Mouse (Mus musculus) embryonic facial prominence, embryonic 13.5 days (tissue): Measurements from ENCODE around the gene Irx3. TPM values are rescaled to one million over a fixed set of nuclear protein-coding genes. Genes with fewer than 3 reads are reported as not detected.

Experiments
- ATAC-seq: fragments of 200-750 bp; cut with Nextera tagmentation; 2 replicates; pipeline ENCODE4 v1.8.0; 2017; ENCODE audit warnings: low read depth; ENCODE audit not compliant: insufficient number of reproducible peaks, insufficient read depth, low FRiP score, low TSS enrichment
- H3K27ac ChIP-seq: fragments of 300-500 bp; sonication (generic); 2 replicates; pipeline ENCODE4 v1.5.1; 2015; ENCODE audit warnings: moderate library complexity, mild to moderate bottlenecking, inconsistent platforms
- H3K27me3 ChIP-seq: fragments of 300-500 bp; sonication (generic); 2 replicates; pipeline ENCODE4 v1.6.1; 2015; ENCODE audit warnings: mild to moderate bottlenecking, inconsistent platforms
- H3K36me3 ChIP-seq: fragments of 300-500 bp; sonication (generic); 2 replicates; pipeline ENCODE4 v1.6.1; 2015; ENCODE audit warnings: mild to moderate bottlenecking, inconsistent platforms
- H3K4me1 ChIP-seq: fragments of 300-500 bp; sonication (generic); 2 replicates; pipeline ENCODE4 v1.6.1; 2015; ENCODE audit warnings: inconsistent platforms
- H3K4me2 ChIP-seq: fragments of 300-500 bp; sonication (generic); 2 replicates; pipeline ENCODE4 v1.6.1; 2015; ENCODE audit warnings: moderate library complexity, mild to moderate bottlenecking, inconsistent platforms
- H3K4me3 ChIP-seq: fragments of 300-500 bp; sonication (generic); 2 replicates; pipeline ENCODE4 v1.5.1; 2015; ENCODE audit warnings: mild to moderate bottlenecking, inconsistent platforms
- H3K9ac ChIP-seq: fragments of 300-500 bp; sonication (generic); 2 replicates; pipeline ENCODE4 v1.6.1; 2015; ENCODE audit warnings: mild to moderate bottlenecking, inconsistent platforms
- H3K9me3 ChIP-seq: fragments of 300-500 bp; sonication (generic); 2 replicates; pipeline ENCODE4 v1.6.1; 2016; ENCODE audit warnings: inconsistent platforms
- WGBS: fragments of 180-500 bp; shearing (Covaris S2); methylation state at CpG from one replicate; pipeline ENCODE4 v1.1.7; 2015; ENCODE audit warnings: mixed read lengths; 5-methylcytosine and 5-hydroxymethylcytosine counted together
- polyA plus RNA-seq: library from polyadenylated mRNA; unstranded; fragments of >200 nt; fragmentation: Nextera tagmentation; extraction: Ambion mirVana; gene quantifications from 2 replicates; pipeline ENCODE4 v1.2.1, GENCODE M21; 2015

Irx3 gene
- polyA plus RNA-seq, 1 experiment from 2014 or later: 32.6 TPM

DNA sequence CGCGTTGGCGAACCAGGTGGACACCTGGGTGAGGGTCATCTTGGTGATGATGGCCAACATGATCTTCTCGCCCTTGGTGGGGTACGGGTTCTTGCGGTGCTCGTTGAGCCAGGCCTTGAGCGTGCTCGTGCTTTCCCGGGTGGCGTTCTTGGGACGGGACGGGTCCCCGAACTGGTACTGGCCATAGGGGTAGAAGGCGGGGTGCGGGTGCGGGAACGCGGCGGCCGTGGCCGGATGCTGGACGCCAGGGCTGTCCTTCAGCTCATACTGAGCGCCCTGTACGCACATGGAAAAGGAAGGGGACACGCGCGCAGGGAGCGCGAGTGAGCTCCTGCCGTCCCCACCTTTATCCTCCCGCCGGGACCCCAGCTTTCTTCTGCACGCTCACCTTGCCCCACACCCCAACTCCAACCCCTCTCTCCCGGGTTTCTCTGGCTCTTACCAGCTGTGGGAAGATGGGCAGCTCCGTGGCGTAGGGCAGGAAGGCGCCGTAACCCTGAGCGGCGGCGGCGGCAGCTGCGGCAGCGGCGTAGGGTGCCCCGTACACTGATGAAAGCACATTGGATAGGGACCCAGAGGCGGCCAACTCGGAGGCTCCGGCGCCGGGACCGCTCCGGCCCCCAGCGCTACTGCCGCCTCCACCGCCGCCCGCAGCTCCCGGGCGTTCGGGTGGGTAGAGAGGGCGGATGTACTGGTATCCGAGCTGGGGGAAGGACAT is 1.2 kb downstream of the Irx3 start:
- no peaks in the 10 kb centered on the region for H3K36me3 ChIP-seq
- H3K27me3 ChIP-seq: peaks cover 85% of the 10 kb centered on the region
- H3K4me3 ChIP-seq: peak overlapping the region; percentile 73
- WGBS: under 1% methylated on average over 63 of the region's 64 CpGs
- ATAC-seq: no peak
- H3K4me2 ChIP-seq: peak overlapping the region; percentile 84
- no peaks in the 10 kb centered on the region for H3K9me3 ChIP-seq
- peak overlapping the region; percentile 97 for H3K27ac ChIP-seq
- H3K4me1 ChIP-seq: peaks cover 72% of the 10 kb centered on the region
- H3K9ac ChIP-seq: peak overlapping the region; percentile 88

- H3K9me3 ChIP-seq: no peaks in the 10 kb centered on the region
- H3K27ac ChIP-seq: peak overlapping the region; percentile 97
- ATAC-seq: no peak
- H3K4me2 ChIP-seq: peak overlapping the region; percentile 84
- peaks cover 84% of the 10 kb centered on the region for H3K27me3 ChIP-seq
- no peaks in the 10 kb centered on the region for H3K36me3 ChIP-seq
- H3K4me1 ChIP-seq: peaks cover 65% of the 10 kb centered on the region
- H3K4me3 ChIP-seq: peak overlapping the region; percentile 73
- WGBS: under 1% methylated on average over 89 of the region's 89 CpGs
- peak overlapping the region; percentile 88 for H3K9ac ChIP-seq
Measured at GRCm38 (mm10) chr8:91799681-91800522, 2.0 kb downstream of the Irx3 start.

GRCm38 (mm10) chr8:91799016-91799581 is 2.8 kb downstream of the Irx3 start:
- Histone ChIP-seq H3K4me2 (peak overlapping the region; percentile 84), H3K9me3 (no peaks in the 10 kb centered on the region), H3K4me1 (peaks cover 58% of the 10 kb centered on the region), H3K4me3 (peak overlapping the region; percentile 73), H3K27me3 (peaks cover 85% of the 10 kb centered on the region), H3K36me3 (no peaks in the 10 kb centered on the region), H3K27ac (peak overlapping the region; percentile 97), H3K9ac (peak overlapping the region; percentile 88)
- no peak for ATAC-seq
- 19% methylated on average over 16 of the region's 16 CpGs for WGBS

- peak overlapping the region; percentile 59 for H3K9ac ChIP-seq
- ATAC-seq: no peak
- peak overlapping the region; percentile 84 for H3K4me2 ChIP-seq
- peaks cover 54% of the 10 kb centered on the region for H3K4me1 ChIP-seq
- no peaks in the 10 kb centered on the region for H3K36me3 ChIP-seq
- no peaks in the 10 kb centered on the region for H3K9me3 ChIP-seq
- no peak overlapping the region for H3K27ac ChIP-seq
- H3K4me3 ChIP-seq: peak overlapping the region; percentile 73
- under 1% methylated on average over 35 of the region's 35 CpGs for WGBS
- H3K27me3 ChIP-seq: peaks cover 78% of the 10 kb centered on the region
Measured at GRCm38 (mm10) chr8:91797626-91798271, 4.1 kb downstream of the Irx3 start.

DNA sequence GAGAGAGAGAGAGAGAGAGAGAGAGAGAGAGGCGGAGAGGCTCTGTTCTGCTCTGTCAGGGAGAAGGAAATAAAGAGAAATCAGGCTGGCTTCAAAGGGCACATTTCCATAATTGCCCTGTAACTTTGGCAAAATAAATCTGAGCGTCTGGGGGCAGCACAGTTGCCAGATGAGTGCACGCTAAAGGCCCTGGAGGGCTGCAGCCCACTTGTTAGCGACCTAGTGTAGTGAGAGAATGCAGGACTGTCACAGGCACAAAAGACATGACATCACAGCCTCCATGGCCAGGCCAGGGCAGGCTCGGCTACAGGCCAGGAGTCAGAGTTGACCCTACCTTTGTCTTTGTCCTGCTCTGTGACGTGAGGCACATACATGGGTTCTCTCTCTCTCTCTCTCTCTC is 8.0 kb downstream of the Irx3 start:
- H3K27ac ChIP-seq: no peak overlapping the region
- no peak for ATAC-seq
- no peak overlapping the region for H3K4me2 ChIP-seq
- no peaks in the 10 kb centered on the region for H3K36me3 ChIP-seq
- H3K4me3 ChIP-seq: no peak overlapping the region
- WGBS: 21% methylated on average over 6 of the region's 6 CpGs
- no peak overlapping the region for H3K9ac ChIP-seq
- no peaks in the 10 kb centered on the region for H3K9me3 ChIP-seq
- peaks cover 48% of the 10 kb centered on the region for H3K27me3 ChIP-seq
- peaks cover 24% of the 10 kb centered on the region for H3K4me1 ChIP-seq

DNA sequence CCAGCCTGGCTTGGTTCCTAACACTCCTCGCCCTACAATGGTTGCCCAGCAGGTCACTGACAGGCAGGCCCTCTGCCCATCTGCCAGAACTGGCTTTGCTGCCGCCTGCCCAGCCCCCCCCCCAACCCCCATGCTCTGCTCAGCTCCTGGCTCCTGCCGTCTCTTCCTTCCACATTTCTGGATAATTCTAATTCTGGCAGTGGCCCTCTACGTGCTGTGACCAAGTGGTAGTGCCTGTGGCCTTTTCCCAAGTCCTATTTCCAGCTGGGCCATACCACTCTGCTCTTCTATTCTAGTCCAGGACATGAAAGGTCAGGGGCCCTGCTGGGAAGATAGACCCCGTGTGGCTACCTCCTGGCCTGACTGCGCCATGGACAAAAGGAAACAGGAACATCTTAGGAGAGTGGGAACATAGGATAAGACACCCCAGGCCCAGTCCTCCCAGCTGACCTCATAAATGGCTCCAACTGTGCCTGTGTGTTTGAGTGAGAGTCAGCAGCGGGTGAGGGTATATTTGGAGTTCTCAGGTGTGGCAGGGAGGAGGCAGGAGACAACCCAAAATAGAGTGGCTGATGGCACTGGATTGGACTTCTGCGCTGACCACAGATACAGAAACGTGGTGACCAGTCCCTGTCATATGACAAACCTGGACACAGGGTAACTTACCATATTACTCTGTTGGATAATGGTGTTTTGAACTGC is 14.5 kb downstream of the Irx3 start:
- H3K9me3 ChIP-seq: no peaks in the 10 kb centered on the region
- no peak overlapping the region for H3K4me2 ChIP-seq
- WGBS: 79% methylated on average over 9 of the region's 9 CpGs
- H3K4me1 ChIP-seq: no peaks in the 10 kb centered on the region
- no peaks in the 10 kb centered on the region for H3K36me3 ChIP-seq
- H3K27ac ChIP-seq: no peak overlapping the region
- ATAC-seq: no peak
- no peak overlapping the region for H3K4me3 ChIP-seq
- no peak overlapping the region for H3K9ac ChIP-seq
- H3K27me3 ChIP-seq: no peaks in the 10 kb centered on the region

DNA sequence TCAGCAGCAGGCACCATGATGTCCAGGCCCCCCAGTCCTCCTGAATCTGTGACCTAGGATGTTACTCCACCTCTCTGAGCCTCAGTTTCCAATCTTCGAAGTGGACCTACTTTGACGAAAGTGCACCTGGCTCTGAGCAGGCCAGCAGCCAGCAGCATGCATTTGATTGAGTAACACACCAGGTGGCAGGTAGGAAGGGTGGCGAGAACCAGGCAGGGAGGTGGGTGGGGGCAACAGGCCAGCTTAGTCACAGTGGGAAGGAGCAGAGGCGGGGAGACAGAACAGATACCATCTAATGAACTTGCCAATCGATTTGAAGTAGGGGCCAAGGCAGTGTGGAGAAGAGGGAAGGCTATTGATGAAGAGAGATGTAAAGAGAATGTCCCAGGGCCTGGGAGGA is 18.9 kb downstream of the Irx3 start:
- WGBS: 79% methylated on average over 5 of the region's 5 CpGs
- no peak for ATAC-seq
- H3K4me3 ChIP-seq: no peak overlapping the region
- H3K4me1 ChIP-seq: peaks cover 4% of the 10 kb centered on the region; the same call in 1 of the 2 replicates
- H3K9me3 ChIP-seq: no peaks in the 10 kb centered on the region
- H3K4me2 ChIP-seq: no peak overlapping the region
- H3K9ac ChIP-seq: no peak overlapping the region
- no peaks in the 10 kb centered on the region for H3K27me3 ChIP-seq
- H3K36me3 ChIP-seq: no peaks in the 10 kb centered on the region
- no peak overlapping the region for H3K27ac ChIP-seq

DNA sequence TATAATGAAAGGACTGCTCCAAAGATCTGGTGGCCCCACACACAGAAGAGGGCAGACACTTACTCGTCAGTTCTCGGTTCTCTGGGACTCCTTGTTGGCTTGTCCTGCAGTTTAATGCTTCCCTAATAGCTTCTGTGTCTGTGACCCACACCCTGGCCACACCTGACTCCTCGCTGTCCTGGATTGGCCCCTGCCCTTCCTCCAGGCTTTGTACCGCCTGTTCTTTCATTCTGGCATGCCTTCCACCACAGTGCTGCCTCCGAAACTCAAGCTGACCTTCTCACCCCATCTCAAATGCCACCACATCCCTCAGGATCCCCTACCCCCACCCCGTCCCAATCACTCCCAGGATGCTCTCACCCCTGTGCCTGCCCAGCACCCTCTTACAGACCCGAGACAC is 19.7 kb downstream of the Irx3 start:
- no peak for ATAC-seq
- no peaks in the 10 kb centered on the region for H3K27me3 ChIP-seq

GRCm38 (mm10) chr8:91780648-91781047 is 21.2 kb downstream of the Irx3 start:
- no peak overlapping the region for H3K27ac ChIP-seq
- no peak overlapping the region for H3K4me2 ChIP-seq
- peaks cover 24% of the 10 kb centered on the region for H3K4me1 ChIP-seq
- H3K27me3 ChIP-seq: peaks cover 2% of the 10 kb centered on the region; the same call in 1 of the 2 replicates
- H3K36me3 ChIP-seq: no peaks in the 10 kb centered on the region
- no peak for ATAC-seq
- WGBS: 68% methylated on average over 3 of the region's 3 CpGs
- H3K9me3 ChIP-seq: no peaks in the 10 kb centered on the region
- no peak overlapping the region for H3K4me3 ChIP-seq
- no peak overlapping the region for H3K9ac ChIP-seq

More for the DNA sequence above, 19.7 kb downstream of the Irx3 start:
- Histone ChIP-seq H3K9me3 (no peaks in the 10 kb centered on the region), H3K4me3 (no peak overlapping the region), H3K36me3 (no peaks in the 10 kb centered on the region), H3K9ac (no peak overlapping the region), H3K4me2 (no peak overlapping the region), H3K27ac (no peak overlapping the region), H3K4me1 (peaks cover 11% of the 10 kb centered on the region; the same call in 1 of the 2 replicates)
- 74% methylated on average over 7 of the region's 7 CpGs for WGBS

GRCm38 (mm10) chr8:91768857-91769256 is 33.0 kb downstream of the Irx3 start:
- H3K27ac ChIP-seq: no peak overlapping the region
- no peak overlapping the region for H3K4me3 ChIP-seq
- ATAC-seq: no peak
- no peaks in the 10 kb centered on the region for H3K9me3 ChIP-seq
- no peak overlapping the region for H3K4me2 ChIP-seq
- peaks cover 8% of the 10 kb centered on the region; the same call in 1 of the 2 replicates for H3K27me3 ChIP-seq
- H3K9ac ChIP-seq: no peak overlapping the region
- 57% methylated on average over 6 of the region's 6 CpGs for WGBS
- peaks cover 18% of the 10 kb centered on the region for H3K4me1 ChIP-seq
- H3K36me3 ChIP-seq: no peaks in the 10 kb centered on the region
